Mouse (Mus musculus): ENCODE data around the gene Bche.

Bche gene

GRCm38 (mm10) chr3:73708410-73708714 is at the start of gene Bche:
Gene Bche (minus strand): TSS chr3:73708415.
- no peak for DNase-seq

DNA sequence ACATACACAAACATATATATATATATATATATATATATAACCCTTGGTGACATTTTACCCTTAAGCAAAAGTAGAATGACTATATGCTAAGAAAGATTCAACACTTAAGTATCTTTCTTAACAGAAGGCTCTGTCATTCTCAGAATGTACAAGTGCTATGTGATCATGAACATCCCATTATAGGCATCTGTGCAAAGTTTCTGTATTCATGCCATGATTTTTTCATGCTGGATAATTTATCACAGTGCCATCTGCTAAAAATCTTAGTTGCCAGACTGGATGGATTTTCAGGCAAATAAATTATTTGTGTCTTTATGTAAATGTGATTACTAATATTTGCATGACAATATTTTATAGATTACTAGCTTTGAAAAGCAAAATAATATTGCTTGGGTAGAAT is 33.8 kb upstream of the Bche start:
- no peak for DNase-seq

- no peak for DNase-seq
Measured at GRCm38 (mm10) chr3:73731677-73732076, 23.5 kb upstream of the Bche start.

GRCm38 (mm10) chr3:73729511-73729910 is 21.3 kb upstream of the Bche start:
- DNase-seq, result no peak

- no peak for DNase-seq
Measured at GRCm38 (mm10) chr3:73725711-73726110, 17.5 kb upstream of the Bche start.

DNA sequence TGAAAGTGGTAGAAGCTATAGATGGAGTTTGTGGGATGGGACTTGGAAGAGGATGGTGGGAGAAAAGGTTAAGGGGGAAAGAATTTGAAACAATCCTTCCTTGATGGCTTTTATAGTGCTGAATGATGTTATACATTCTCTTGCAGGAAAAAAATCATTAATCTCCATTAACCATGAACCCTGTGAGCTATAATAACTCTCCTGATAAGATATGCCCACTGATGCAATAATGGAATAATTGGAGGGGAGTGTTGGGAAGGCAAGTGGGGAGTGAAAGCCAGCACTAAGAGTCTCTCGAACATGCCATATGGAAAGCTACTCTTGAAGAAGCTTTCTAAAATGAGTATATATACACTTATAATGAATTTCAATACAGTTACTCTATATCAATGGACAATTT is 16.7 kb upstream of the Bche start:
- DNase-seq, result no peak

GRCm38 (mm10) chr3:73717610-73718284 is 9.5 kb upstream of the Bche start:
- DNase-seq, result no peak

DNA sequence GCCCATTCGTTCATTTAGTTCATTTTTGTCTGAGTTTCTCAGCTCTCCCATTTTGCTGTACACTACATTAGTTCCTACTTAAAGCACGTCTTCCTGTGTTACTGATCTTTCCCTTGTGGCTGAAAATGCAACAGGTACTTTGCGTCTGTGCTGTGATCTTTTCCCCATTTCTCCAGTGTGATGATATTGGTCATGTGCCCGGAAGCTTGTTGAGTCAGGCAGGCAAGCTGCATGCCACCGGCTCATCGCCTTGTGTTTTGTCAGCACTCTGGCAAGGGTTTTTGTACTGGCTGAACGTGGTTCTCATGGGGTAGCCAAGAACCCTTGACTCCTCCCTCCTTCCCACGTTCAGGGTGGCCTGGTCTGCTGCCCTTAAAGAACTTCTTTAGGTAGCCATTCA is 1.7 kb upstream of the Bche start:
- DNase-seq, result no peak

- peak; percentile 77 to 87 for DNase-seq
Measured at GRCm38 (mm10) chr3:73707461-73708409, 480 bp downstream of the Bche start.

- no peak for DNase-seq
Measured at GRCm38 (mm10) chr3:73706544-73706943, 1.7 kb downstream of the Bche start.

- no peak for DNase-seq
Measured at GRCm38 (mm10) chr3:73698889-73699288, 9.3 kb downstream of the Bche start.

GRCm38 (mm10) chr3:73673333-73673732 is 34.9 kb downstream of the Bche start:
- no peak for DNase-seq

DNA sequence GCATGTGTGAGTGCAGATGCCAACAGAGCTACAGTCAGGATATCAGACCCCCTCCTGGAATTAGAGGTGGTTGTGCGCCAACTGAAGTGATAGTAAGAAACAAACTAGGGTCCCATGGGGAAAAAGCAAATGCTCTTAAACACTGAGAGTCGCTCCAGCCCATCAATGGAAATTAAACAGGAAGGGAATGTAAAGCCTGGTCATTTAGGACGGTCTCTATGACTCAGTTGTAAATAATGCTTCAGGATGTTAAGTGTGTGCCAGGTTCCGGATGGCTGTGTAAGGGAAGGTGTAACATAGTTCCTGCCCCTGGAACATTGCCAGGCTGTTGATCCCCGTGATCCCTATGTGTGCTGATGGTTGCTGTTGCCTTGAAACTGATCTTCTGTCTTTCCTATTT is 40.0 kb downstream of the Bche start:
- DNase-seq, result peak in 1 of 2 experiments; percentile 6

GRCm38 (mm10) chr3:73667245-73668131 is 40.7 kb downstream of the Bche start:
- no peak for DNase-seq

GRCm38 (mm10) chr3:73650281-73650680 is 57.9 kb downstream of the Bche start:
- no peak for DNase-seq

- no peak for DNase-seq
Measured at GRCm38 (mm10) chr3:73647064-73647463, 61.2 kb downstream of the Bche start.

DNA sequence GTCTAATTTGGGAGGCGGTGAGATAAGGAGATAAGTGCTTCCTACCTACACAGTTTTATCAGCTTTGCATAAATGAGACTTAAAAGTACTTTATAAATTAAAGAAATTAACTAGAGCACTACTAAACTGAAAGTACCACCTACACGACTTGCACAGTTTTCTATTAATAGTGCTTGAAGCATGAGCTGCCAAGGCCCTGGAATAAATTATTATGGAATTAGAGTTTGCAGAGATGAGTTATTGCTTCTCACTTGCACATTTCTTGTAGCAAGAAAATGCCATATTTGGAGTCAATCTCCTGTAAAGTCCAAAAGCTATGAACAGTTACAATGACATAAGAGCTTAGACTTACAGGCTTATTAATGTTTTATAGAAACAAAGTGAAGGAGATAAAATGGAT is 96.8 kb downstream of the Bche start:
- no peak for DNase-seq

- no peak for DNase-seq
Measured at GRCm38 (mm10) chr3:73591757-73592533, 116.3 kb downstream of the Bche start.

Measured in kidney, postnatal 4 days (tissue).